Mouse (Mus musculus) thymus, adult 2 months (tissue): ENCODE data around the gene Arfgap3.

Source experiments
- CTCF ChIP-seq: fragments of 200-500 bp; IDR thresholded peaks from 2 replicates; pipeline ENCODE4 v1.5.1; 2012; ENCODE audit warnings: mild to moderate bottlenecking, control low read depth, low read length, moderate library complexity, borderline replicate concordance; ENCODE audit not compliant: control insufficient read depth, poor library complexity, insufficient read depth; ENCODE audit errors: extremely low read depth
- POLR2A ChIP-seq: fragments of 200-500 bp; IDR thresholded peaks from 2 replicates; pipeline ENCODE4 v1.6.1; 2012; ENCODE audit warnings: mild to moderate bottlenecking, low read length, control low read depth, moderate library complexity; ENCODE audit not compliant: control insufficient read depth, poor library complexity, insufficient read depth; ENCODE audit errors: extremely low read depth

DNA sequence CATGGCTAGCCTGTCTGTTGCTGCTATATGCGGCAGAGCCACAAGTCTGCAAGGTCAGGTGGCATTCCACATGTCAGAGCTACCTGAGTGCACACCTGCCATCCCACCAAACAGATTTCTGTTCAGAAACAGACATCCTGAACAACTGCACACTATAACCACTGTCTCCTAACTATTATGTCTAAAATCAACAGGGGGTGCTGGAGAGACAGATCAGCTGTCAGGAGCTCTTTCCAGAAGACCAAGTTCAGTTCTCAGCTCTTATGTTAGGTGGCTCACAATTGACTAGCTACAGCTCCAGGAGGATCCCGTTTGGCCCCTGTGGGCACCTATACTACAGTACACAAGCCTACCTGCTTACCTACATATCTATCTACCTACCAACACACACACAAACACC lies 42.7 kb upstream of the Arfgap3 start:
- TF ChIP-seq CTCF (no peak), POLR2A (no peak)
